Mouse (Mus musculus) lung, adult 2 months (tissue): ENCODE results near the gene Strc.

ENCODE experiments used
- CTCF ChIP-seq: fragments of 200-500 bp; IDR thresholded peaks from 2 replicates; pipeline ENCODE4 v1.5.1; 2011; ENCODE audit warnings: mild to moderate bottlenecking, low read length, control low read depth; ENCODE audit not compliant: insufficient read depth
- POLR2A ChIP-seq: fragments of 200-500 bp; IDR thresholded peaks from 2 replicates; pipeline ENCODE4 v1.6.1; 2011; ENCODE audit warnings: low read depth, mild to moderate bottlenecking, control low read depth, low read length, borderline replicate concordance; ENCODE audit errors: extremely low read depth

DNA sequence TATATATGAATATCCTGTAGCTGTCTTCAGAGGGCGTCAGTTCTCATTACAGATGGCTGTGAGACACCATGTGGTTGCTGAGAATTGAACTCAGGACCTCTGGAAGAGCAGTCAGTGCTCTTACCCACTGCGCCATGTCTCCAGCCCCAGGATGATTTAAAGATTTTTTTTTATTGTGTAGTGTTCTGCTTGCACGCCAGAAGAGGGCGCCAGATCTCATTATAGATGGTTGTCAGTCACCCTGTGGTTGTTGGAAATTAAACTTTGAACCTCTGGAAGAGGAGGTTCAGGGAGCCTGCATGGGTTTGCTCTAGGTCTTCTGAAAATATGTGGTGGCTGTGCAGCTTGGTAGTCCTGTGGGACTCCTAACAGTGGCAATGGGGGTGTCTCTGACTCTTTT is 21.2 kb upstream of the Strc start:
- TF ChIP-seq CTCF, result no peak
- TF ChIP-seq POLR2A, result no peak
